Comparison of ENCODE assay signal across 8 mouse cellular contexts in the genomic region with DNA sequence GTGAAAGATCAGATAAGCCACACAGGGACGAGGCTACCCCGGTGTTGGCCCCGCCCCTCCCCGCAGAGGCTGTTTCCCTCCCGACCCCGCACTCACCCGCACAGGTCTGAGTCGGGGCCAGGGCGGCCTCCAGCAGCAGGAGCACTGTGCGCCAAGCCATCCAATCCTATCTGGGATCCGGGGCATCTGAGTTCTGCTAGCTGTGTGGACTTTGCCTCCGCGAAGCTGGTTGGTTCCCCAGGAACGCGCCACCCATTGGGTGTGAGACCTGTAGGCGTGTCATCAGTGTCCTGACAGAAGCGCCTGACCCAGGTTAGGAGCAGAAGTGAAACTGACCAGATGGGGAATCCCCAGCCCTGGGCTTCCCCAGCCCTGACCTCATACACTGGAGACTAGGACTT. TPM values are rescaled to one million over a fixed set of nuclear protein-coding genes. Genes with fewer than 3 reads are reported as not detected.
DNase-seq lines count a peak whose midpoint lies in the region; ATAC-seq and TF ChIP-seq lines count a peak whose summit lies in the region.

No protein-coding gene starts in this region.

- peak; percentile 75 for DNase-seq in layer of hippocampus, adult 11-12 months (ENCODE audit: low spot score)
- DNase-seq in layer of hippocampus, postnatal 14 days (ENCODE audit: low spot score in 2 of 2) = no peak
- peak; percentile 88 for DNase-seq in cerebellum, adult 9-10 months
- peak; percentile 88 for DNase-seq in gastrocnemius, adult 2 months
- DNase-seq in liver, adult 2 months (ENCODE audit: extremely low read depth, low read depth, low spot score) = peak; percentile 99
- DNase-seq in telencephalon, adult 2 months (ENCODE audit: low read depth, low spot score) = peak; percentile 50

- H3K9me3 ChIP-seq in hindbrain, embryonic 15.5 days = no peaks in the 10 kb centered on the region
- H3K9me3 ChIP-seq in midbrain, embryonic 16.5 days (replicated peaks; ENCODE audit: control insufficient read depth, low read length, poor library complexity, severe bottlenecking) = no peaks in the 10 kb centered on the region

- H3K4me3 ChIP-seq in gastrocnemius, adult 2 months = peak overlapping the region; percentile 85
- peak overlapping the region; percentile 39 for H3K4me3 ChIP-seq in hindbrain, embryonic 15.5 days
- H3K4me3 ChIP-seq in liver, adult 2 months (ENCODE audit: insufficient read depth, low read depth, low read length) = peak overlapping the region; percentile 78
- H3K4me3 ChIP-seq in midbrain, embryonic 16.5 days (ENCODE audit: low read depth, low read length) = peak overlapping the region; percentile 40

- no peaks in the 10 kb centered on the region for H3K36me3 ChIP-seq in hindbrain, embryonic 15.5 days
- H3K36me3 ChIP-seq in liver, adult 2 months (ENCODE audit: control insufficient read depth, insufficient read depth, low read length) = no peaks in the 10 kb centered on the region; the same call in 1 of the 2 replicates
- H3K36me3 ChIP-seq in midbrain, embryonic 16.5 days (ENCODE audit: control insufficient read depth, insufficient read depth, low read length) = no peaks in the 10 kb centered on the region

- H3K27me3 ChIP-seq in hindbrain, embryonic 15.5 days = peaks cover 48% of the 10 kb centered on the region
- H3K27me3 ChIP-seq in liver, adult 2 months (ENCODE audit: control insufficient read depth, insufficient read depth, low read length) = no peaks in the 10 kb centered on the region
- peaks cover 36% of the 10 kb centered on the region for H3K27me3 ChIP-seq in midbrain, embryonic 16.5 days (ENCODE audit: control insufficient read depth, insufficient read depth, low read depth, low read length)

- H3K4me2 ChIP-seq in hindbrain, embryonic 15.5 days = peak overlapping the region; percentile 62
- peak overlapping the region; percentile 61 for H3K4me2 ChIP-seq in midbrain, embryonic 16.5 days (ENCODE audit: low read length)

- H3K9ac ChIP-seq in hindbrain, embryonic 15.5 days = peak overlapping the region; percentile 44; the same call in 1 of the 2 replicates
- peak overlapping the region; percentile 86 for H3K9ac ChIP-seq in liver, adult 2 months (ENCODE audit: low read depth, low read length)
- H3K9ac ChIP-seq in midbrain, embryonic 16.5 days (ENCODE audit: low read depth, low read length) = peak overlapping the region; percentile 60

- peaks cover 3% of the 10 kb centered on the region; the same call in 1 of the 2 replicates for H3K79me2 ChIP-seq in liver, adult 2 months (ENCODE audit: control insufficient read depth, insufficient read depth, low read length)

- ATAC-seq in hindbrain, embryonic 15.5 days (ENCODE audit: low FRiP score, low read depth) = no peak
- ATAC-seq in midbrain, embryonic 16.5 days = no peak

- peak overlapping the region; percentile 90 for H3K27ac ChIP-seq in gastrocnemius, adult 2 months
- no peak overlapping the region for H3K27ac ChIP-seq in hindbrain, embryonic 15.5 days (replicated peaks)
- H3K27ac ChIP-seq in liver, adult 2 months (replicated peaks; ENCODE audit: insufficient read depth, low read depth, low read length) = peak overlapping the region; percentile 84
- H3K27ac ChIP-seq in midbrain, embryonic 16.5 days (ENCODE audit: low read length) = no peak overlapping the region

- intact Hi-C loops in gastrocnemius, adult 2 months (cut with DNase I) = no loop called here

- WGBS in hindbrain, embryonic 15.5 days = 0% methylated on average over 17 of the region's 17 CpGs
- 0% methylated on average over 17 of the region's 17 CpGs for WGBS in liver, adult 2 months
- whole genome bisulfite sequencing in midbrain, embryonic 16.5 days = 2% methylated on average over 17 of the region's 17 CpGs

- TF ChIP-seq CTCF in gastrocnemius, adult 2 months (IDR thresholded peaks at IDR 0.05) = no peak
- no peak for TF ChIP-seq CTCF in liver, adult 2 months (IDR thresholded peaks at IDR 0.05; ENCODE audit: low read depth, low read length)

- H3K4me1 ChIP-seq in hindbrain, embryonic 15.5 days (replicated peaks) = peaks cover 27% of the 10 kb centered on the region
- H3K4me1 ChIP-seq in liver, adult 2 months (ENCODE audit: control insufficient read depth, insufficient read depth, low read length) = peaks cover 17% of the 10 kb centered on the region
- H3K4me1 ChIP-seq in midbrain, embryonic 16.5 days (ENCODE audit: control insufficient read depth, insufficient read depth, low read length) = peaks cover 11% of the 10 kb centered on the region; the same call in 1 of the 2 replicates

- TF ChIP-seq POLR2A in liver, adult 2 months (IDR thresholded peaks at IDR 0.05; ENCODE audit: extremely low read depth, insufficient read depth, low read length) = peak; percentile 83

RNA-seq across cellular contexts. Expression of gene H2-K1, which starts 21.5 kb away (rescaled TPM):
- total RNA-seq in layer of hippocampus, postnatal 14 days (2021) = 10 to 100 TPM; 14.4 to 15.9 TPM
- total RNA-seq in gastrocnemius, adult 2 months (2021) = 10 to 100 TPM; 28.2 to 41.1 TPM
- 19.5 and 25.2 TPM in 2 replicates for polyA plus RNA-seq in hindbrain, embryonic 15.5 days (2015; fragmentation: Nextera tagmentation; extraction: Ambion mirVana)
- total RNA-seq in liver, adult 2 months (2014; rRNA removed) = 2,105 and 2,348 TPM in 2 replicates
- polyA plus RNA-seq in liver, adult 2 months (2012; rRNA removed) = 4,310 and 5,575 TPM in 2 replicates
- 11.0 and 13.1 TPM in 2 replicates for polyA plus RNA-seq in midbrain, embryonic 16.5 days (2015; fragmentation: Nextera tagmentation; extraction: Ambion mirVana)

RNA-seq across cellular contexts. Expression of gene Rps18, which starts 22.8 kb away (rescaled TPM):
- 100 to 1,000 TPM; 356 to 380 TPM for total RNA-seq in layer of hippocampus, postnatal 14 days (2021)
- 100 to 1,000 TPM; 364 to 443 TPM for total RNA-seq in gastrocnemius, adult 2 months (2021)
- 701 and 784 TPM in 2 replicates for polyA plus RNA-seq in hindbrain, embryonic 15.5 days (2015; fragmentation: Nextera tagmentation; extraction: Ambion mirVana)
- total RNA-seq in liver, adult 2 months (2014; rRNA removed) = 1,559 and 1,933 TPM in 2 replicates
- polyA plus RNA-seq in liver, adult 2 months (2012; rRNA removed) = 224 and 252 TPM in 2 replicates
- 620 and 627 TPM in 2 replicates for polyA plus RNA-seq in midbrain, embryonic 16.5 days (2015; fragmentation: Nextera tagmentation; extraction: Ambion mirVana)

RNA-seq across cellular contexts. Expression of gene Vps52, which starts 23.0 kb away (rescaled TPM):
- 10 to 100 TPM; 78.5 to 84.4 TPM for total RNA-seq in layer of hippocampus, postnatal 14 days (2021)
- total RNA-seq in gastrocnemius, adult 2 months (2021) = 10 to 100 TPM; 31.7 to 33.4 TPM
- 74.8 and 76.6 TPM in 2 replicates for polyA plus RNA-seq in hindbrain, embryonic 15.5 days (2015; fragmentation: Nextera tagmentation; extraction: Ambion mirVana)
- 10.5 and 10.9 TPM in 2 replicates for total RNA-seq in liver, adult 2 months (2014; rRNA removed)
- 31.1 and 40.6 TPM in 2 replicates for polyA plus RNA-seq in liver, adult 2 months (2012; rRNA removed)
- 78.3 and 80.5 TPM in 2 replicates for polyA plus RNA-seq in midbrain, embryonic 16.5 days (2015; fragmentation: Nextera tagmentation; extraction: Ambion mirVana)

RNA-seq across cellular contexts. Expression of gene B3galt4, which starts 27.3 kb away (rescaled TPM):
- 1 to 10 TPM; 5.4 to 6.8 TPM for total RNA-seq in layer of hippocampus, postnatal 14 days (2021)
- 1 to 10 TPM; 1.3 to 1.4 TPM for total RNA-seq in gastrocnemius, adult 2 months (2021)
- polyA plus RNA-seq in hindbrain, embryonic 15.5 days (2015; fragmentation: Nextera tagmentation; extraction: Ambion mirVana) = 12.8 and 14.1 TPM in 2 replicates
- 0.54 and 0.55 TPM in 2 replicates for total RNA-seq in liver, adult 2 months (2014; rRNA removed)
- polyA plus RNA-seq in liver, adult 2 months (2012; rRNA removed) = 0.68 and 0.97 TPM in 2 replicates
- 15.2 and 16.6 TPM in 2 replicates for polyA plus RNA-seq in midbrain, embryonic 16.5 days (2015; fragmentation: Nextera tagmentation; extraction: Ambion mirVana)

RNA-seq across cellular contexts. Expression of gene Wdr46, which starts 38.2 kb away (rescaled TPM):
- total RNA-seq in layer of hippocampus, postnatal 14 days (2021) = 10 to 100 TPM; 17.5 to 18.5 TPM
- total RNA-seq in gastrocnemius, adult 2 months (2021) = 1 to 10 TPM; 8.6 to 8.8 TPM
- polyA plus RNA-seq in hindbrain, embryonic 15.5 days (2015; fragmentation: Nextera tagmentation; extraction: Ambion mirVana) = 24.3 and 26.5 TPM in 2 replicates
- 9.3 and 11.3 TPM in 2 replicates for total RNA-seq in liver, adult 2 months (2014; rRNA removed)
- 13.2 and 16.4 TPM in 2 replicates for polyA plus RNA-seq in liver, adult 2 months (2012; rRNA removed)
- 19.2 TPM in 2 replicates for polyA plus RNA-seq in midbrain, embryonic 16.5 days (2015; fragmentation: Nextera tagmentation; extraction: Ambion mirVana)

Comparison
In these comparisons a context has a peak if more than half of its experiments do, and no peak if none do; other contexts are left out.
1. DNase-seq: peak in layer of hippocampus, adult 11-12 months (single experiment), cerebellum, adult 9-10 months (single experiment), gastrocnemius, adult 2 months (single experiment), liver, adult 2 months (single experiment) and telencephalon, adult 2 months (single experiment); none in layer of hippocampus, postnatal 14 days (0 of 2).
2. H3K27ac ChIP-seq: peak in gastrocnemius, adult 2 months (single experiment) and liver, adult 2 months (single experiment); none in hindbrain, embryonic 15.5 days (single experiment) and midbrain, embryonic 16.5 days (single experiment).
3. RNA of gene H2-K1, which starts 21.5 kb away (total RNA-seq): 2,105 to 2,348 TPM in liver, adult 2 months; 28.2 to 41.1 TPM in gastrocnemius, adult 2 months and 14.4 to 15.9 TPM in layer of hippocampus, postnatal 14 days; every median in the first group is over 10 times any median in the second.
4. Peak in every context shown above with its lines, with median percentiles within 50 percentile points of each other: H3K4me3 ChIP-seq and H3K9ac ChIP-seq.